Mouse (Mus musculus): ENCODE measurements around the gene Vash2. TPM values are rescaled to one million over a fixed set of nuclear protein-coding genes. Genes with fewer than 3 reads are reported as not detected.

The Vash2 gene
- polyA plus RNA-seq, 1 experiment from 2014 or later: 41.4 TPM

- H3K27me3 ChIP-seq (ENCODE audit: control insufficient read depth, insufficient read depth, low read length): no peaks in the 10 kb centered on the region
- no peaks in the 10 kb centered on the region for H3K4me1 ChIP-seq (ENCODE audit: control insufficient read depth, insufficient read depth, low read length)
- no peak for ATAC-seq (ENCODE audit: low FRiP score, low TSS enrichment)
- WGBS: 63% methylated on average over 9 of the region's 9 CpGs
- H3K36me3 ChIP-seq (ENCODE audit: control insufficient read depth, insufficient read depth, low read length): peaks cover 12% of the 10 kb centered on the region; the same call in 1 of the 2 replicates
- H3K9me3 ChIP-seq (ENCODE audit: control insufficient read depth, low read length): no peaks in the 10 kb centered on the region
- H3K9ac ChIP-seq (ENCODE audit: low read depth, low read length): no peak overlapping the region
- H3K4me3 ChIP-seq (ENCODE audit: low read length): no peak overlapping the region
- no peak overlapping the region for H3K27ac ChIP-seq (ENCODE audit: low read depth, low read length)
- H3K4me2 ChIP-seq (replicated peaks; ENCODE audit: low read depth, low read length): no peak overlapping the region
Measured at GRCm38 (mm10) chr1:190898899-190899575, 80.1 kb downstream of the Vash2 start.

GRCm38 (mm10) chr1:190898186-190898585 is 80.9 kb downstream of the Vash2 start:
- no peak overlapping the region for H3K9ac ChIP-seq (ENCODE audit: low read depth, low read length)
- H3K36me3 ChIP-seq (ENCODE audit: control insufficient read depth, insufficient read depth, low read length): peaks cover 8% of the 10 kb centered on the region; the same call in 1 of the 2 replicates
- H3K27ac ChIP-seq (ENCODE audit: low read depth, low read length): no peak overlapping the region
- WGBS: 93% methylated on average over 3 of the region's 3 CpGs
- no peaks in the 10 kb centered on the region for H3K4me1 ChIP-seq (ENCODE audit: control insufficient read depth, insufficient read depth, low read length)
- no peak overlapping the region for H3K4me2 ChIP-seq (replicated peaks; ENCODE audit: low read depth, low read length)
- H3K27me3 ChIP-seq (ENCODE audit: control insufficient read depth, insufficient read depth, low read length): no peaks in the 10 kb centered on the region
- H3K9me3 ChIP-seq (ENCODE audit: control insufficient read depth, low read length): no peaks in the 10 kb centered on the region
- no peak for ATAC-seq (ENCODE audit: low FRiP score, low TSS enrichment)
- H3K4me3 ChIP-seq (ENCODE audit: low read length): no peak overlapping the region

Other genes starting within 250 kb of the Vash2 start
- gene Rps6kc1, start 67.5 kb downstream of the Vash2 start, polyA plus RNA-seq (2014; fragmentation: Nextera tagmentation; extraction: Ambion mirVana): 6.7 and 13.6 TPM in 2 replicates
- 36.6 and 51.1 TPM in 2 replicates for gene Angel2, start 54.2 kb downstream of the Vash2 start, polyA plus RNA-seq (2014; fragmentation: Nextera tagmentation; extraction: Ambion mirVana)
- 6.8 and 8.5 TPM in 2 replicates for gene Flvcr1, start 46.9 kb upstream of the Vash2 start, polyA plus RNA-seq (2014; fragmentation: Nextera tagmentation; extraction: Ambion mirVana)
- gene Spata45, start 57.3 kb upstream of the Vash2 start, polyA plus RNA-seq (2014; fragmentation: Nextera tagmentation; extraction: Ambion mirVana): not detected in 2 replicates
- gene Tatdn3, start 83.6 kb upstream of the Vash2 start, polyA plus RNA-seq (2014; fragmentation: Nextera tagmentation; extraction: Ambion mirVana): 12.6 and 13.2 TPM in 2 replicates
- 10.4 and 23.3 TPM in 2 replicates for gene Nsl1, start 83.7 kb upstream of the Vash2 start, polyA plus RNA-seq (2014; fragmentation: Nextera tagmentation; extraction: Ambion mirVana)
- gene Batf3, start 118.6 kb upstream of the Vash2 start, polyA plus RNA-seq (2014; fragmentation: Nextera tagmentation; extraction: Ambion mirVana): 12.4 and 18.0 TPM in 2 replicates
- not detected in 2 replicates for gene Fam71a, start 185.5 kb upstream of the Vash2 start, polyA plus RNA-seq (2014; fragmentation: Nextera tagmentation; extraction: Ambion mirVana)
- gene Atf3, start 238.7 kb upstream of the Vash2 start, polyA plus RNA-seq (2014; fragmentation: Nextera tagmentation; extraction: Ambion mirVana): 2.1 and 2.3 TPM in 2 replicates

Data from kidney, embryonic 14.5 days (tissue).